Mouse (Mus musculus): ENCODE measurements around the gene Slc4a5. TPM values are rescaled to one million over a fixed set of nuclear protein-coding genes. Genes with fewer than 3 reads are reported as not detected.

Slc4a5 gene
- 5.0 and 5.3 TPM in 2 replicates for polyA plus RNA-seq (2015; fragmentation: Nextera tagmentation; extraction: Ambion mirVana)

DNA sequence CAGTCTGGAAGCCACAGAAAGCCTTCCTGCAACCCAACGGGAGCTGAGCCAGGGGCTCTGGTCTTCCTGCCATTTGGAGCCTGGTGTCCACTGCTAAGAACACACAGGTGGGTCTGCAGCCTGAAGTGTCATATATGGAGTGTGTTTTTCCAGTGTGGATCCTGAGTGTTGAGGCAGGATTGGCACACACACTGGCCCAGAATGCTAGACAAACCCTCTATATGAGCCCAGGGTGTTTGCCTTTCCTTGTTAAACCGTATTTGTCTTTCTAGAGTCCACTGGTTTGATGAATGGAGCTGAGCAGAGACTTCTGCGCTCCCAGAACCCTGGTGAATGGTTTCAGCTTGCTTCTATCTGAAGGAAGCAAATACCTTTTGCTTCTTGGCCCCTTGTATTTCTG, at the start of gene Slc4a5:
TSS of gene Slc4a5 (plus strand) at position 15 of the 400 bp plus-strand sequence.
- Histone ChIP-seq H3K27me3 (replicated peaks; ENCODE audit: insufficient read depth, low read length) (no peaks in the 10 kb centered on the region), H3K36me3 (ENCODE audit: insufficient read depth, low read length) (no peaks in the 10 kb centered on the region), H3K4me2 (replicated peaks; ENCODE audit: low read depth, low read length) (no peak within 1 kb of the TSS), H3K27ac (ENCODE audit: low read length) (no peak within 1 kb of the TSS), H3K9me3 (ENCODE audit: low read length) (no peaks in the 10 kb centered on the region), H3K4me1 (ENCODE audit: insufficient read depth, low read depth, low read length) (no peaks in the 10 kb centered on the region), H3K4me3 (ENCODE audit: low read depth, low read length) (no peak within 1 kb of the TSS), H3K9ac (replicated peaks; ENCODE audit: low read depth) (no peak within 1 kb of the TSS)
- DNase-seq (ENCODE audit: low spot score) (no peak), ATAC-seq (no peak)
- TF ChIP-seq CTCF (IDR thresholded peaks at IDR 0.05) (no peak), EP300 (IDR thresholded peaks at IDR 0.05) (no peak)
- WGBS = 40% methylated on average over 3 of the region's 3 CpGs

DNA sequence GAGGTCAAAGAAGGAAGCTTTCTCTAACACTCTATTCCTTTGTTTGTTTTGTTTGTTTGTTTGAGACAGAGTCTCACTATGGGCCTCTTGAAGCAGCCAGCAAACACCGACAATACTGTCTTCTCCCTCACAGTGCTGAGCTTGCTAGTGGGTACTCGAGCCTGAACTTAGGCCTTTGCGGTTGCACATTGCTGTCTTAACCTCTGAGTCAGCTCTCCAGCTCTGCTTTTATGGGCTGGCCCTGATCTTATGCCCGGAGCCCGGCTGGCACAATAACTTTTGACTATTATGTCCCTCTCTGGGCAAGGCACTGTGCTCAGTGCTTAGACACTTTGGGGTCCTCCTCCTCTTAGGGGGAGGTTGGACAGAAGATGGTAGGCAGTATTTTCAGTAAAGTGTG, 49.8 kb upstream of the Slc4a5 start:
- 56% methylated on average over 5 of the region's 5 CpGs for WGBS
- no peak overlapping the region for H3K9ac ChIP-seq (replicated peaks; ENCODE audit: low read depth)
- no peaks in the 10 kb centered on the region for H3K27me3 ChIP-seq (replicated peaks; ENCODE audit: insufficient read depth, low read length)
- no peak for ATAC-seq
- no peak overlapping the region for H3K4me2 ChIP-seq (replicated peaks; ENCODE audit: low read depth, low read length)
- no peaks in the 10 kb centered on the region for H3K9me3 ChIP-seq (ENCODE audit: low read length)
- H3K27ac ChIP-seq (ENCODE audit: low read length) = no peak overlapping the region
- peaks cover 5% of the 10 kb centered on the region; the same call in 1 of the 2 replicates for H3K4me1 ChIP-seq (ENCODE audit: insufficient read depth, low read depth, low read length)
- DNase-seq (ENCODE audit: low spot score) = peak; percentile 47
- H3K36me3 ChIP-seq (ENCODE audit: insufficient read depth, low read length) = no peaks in the 10 kb centered on the region
- no peak overlapping the region for H3K4me3 ChIP-seq (ENCODE audit: low read depth, low read length)
- TF ChIP-seq CTCF (IDR thresholded peaks at IDR 0.05) = no peak
- TF ChIP-seq EP300 (IDR thresholded peaks at IDR 0.05) = no peak

DNA sequence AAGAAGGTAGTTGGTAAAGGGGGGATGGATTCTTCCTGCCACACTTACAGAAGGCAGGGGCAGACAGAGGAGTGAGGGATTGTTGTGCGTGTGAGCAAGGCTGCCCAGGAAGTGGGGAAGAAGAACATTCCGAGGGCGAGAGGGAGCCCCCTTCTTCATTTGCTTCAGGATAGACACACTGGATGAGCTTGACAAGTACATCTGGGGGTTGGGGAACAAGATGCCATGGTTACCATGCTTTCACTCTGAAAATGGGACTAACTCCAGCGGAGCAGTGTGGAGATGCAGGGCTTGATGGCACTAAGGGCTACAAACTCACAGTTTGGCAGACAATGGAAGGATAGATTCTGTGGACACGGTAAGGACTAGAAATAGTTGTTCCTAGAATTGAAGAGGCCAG, 48.6 kb upstream of the Slc4a5 start:
- no peak for ATAC-seq
- TF ChIP-seq EP300 (IDR thresholded peaks at IDR 0.05) (no peak), CTCF (IDR thresholded peaks at IDR 0.05) (no peak)
- Histone ChIP-seq H3K4me3 (ENCODE audit: low read depth, low read length) (no peak overlapping the region), H3K4me1 (ENCODE audit: insufficient read depth, low read depth, low read length) (peaks cover 5% of the 10 kb centered on the region; the same call in 1 of the 2 replicates), H3K9me3 (ENCODE audit: low read length) (no peaks in the 10 kb centered on the region), H3K4me2 (replicated peaks; ENCODE audit: low read depth, low read length) (no peak overlapping the region), H3K27me3 (replicated peaks; ENCODE audit: insufficient read depth, low read length) (no peaks in the 10 kb centered on the region), H3K27ac (ENCODE audit: low read length) (no peak overlapping the region), H3K36me3 (ENCODE audit: insufficient read depth, low read length) (no peaks in the 10 kb centered on the region), H3K9ac (replicated peaks; ENCODE audit: low read depth) (no peak overlapping the region)
- WGBS = 80% methylated on average over 5 of the region's 5 CpGs
- DNase-seq (ENCODE audit: low spot score) = no peak

DNA sequence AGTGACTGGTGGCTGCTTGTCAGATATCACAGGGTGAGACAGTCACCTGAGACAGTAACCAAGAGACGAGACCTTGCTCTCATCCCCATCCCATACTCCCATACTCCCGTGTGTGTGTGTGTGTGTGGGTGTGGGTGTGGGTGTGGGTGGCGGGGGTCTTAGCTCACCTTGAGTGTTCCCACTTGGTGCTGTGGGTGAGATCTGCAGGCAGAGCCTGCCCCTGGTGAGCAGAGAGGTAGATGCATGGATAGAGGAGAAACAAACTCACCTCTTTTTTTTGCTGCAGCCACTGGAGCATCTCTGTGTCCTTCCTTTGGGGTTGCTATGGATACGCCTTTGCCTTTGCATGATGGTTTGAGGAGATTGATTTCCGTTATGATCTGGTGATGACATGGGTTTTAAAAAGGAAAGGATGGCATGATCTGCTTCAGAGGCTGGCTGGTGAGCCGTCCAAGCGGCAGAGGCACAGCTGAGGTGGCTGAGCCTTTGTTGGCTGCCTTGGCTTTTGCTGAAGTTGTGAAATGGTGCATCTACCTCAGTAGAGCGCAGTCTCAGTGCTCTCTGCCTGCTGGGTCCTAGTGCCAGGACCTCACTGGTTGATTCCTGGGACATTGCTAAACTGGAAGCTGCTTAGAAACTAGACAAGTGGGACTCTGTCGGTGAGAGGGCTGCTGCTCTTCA, 47.2 kb upstream of the Slc4a5 start:
- ATAC-seq (no peak), DNase-seq (ENCODE audit: low spot score) (no peak)
- 69% methylated on average over 9 of the region's 9 CpGs for WGBS

DNA sequence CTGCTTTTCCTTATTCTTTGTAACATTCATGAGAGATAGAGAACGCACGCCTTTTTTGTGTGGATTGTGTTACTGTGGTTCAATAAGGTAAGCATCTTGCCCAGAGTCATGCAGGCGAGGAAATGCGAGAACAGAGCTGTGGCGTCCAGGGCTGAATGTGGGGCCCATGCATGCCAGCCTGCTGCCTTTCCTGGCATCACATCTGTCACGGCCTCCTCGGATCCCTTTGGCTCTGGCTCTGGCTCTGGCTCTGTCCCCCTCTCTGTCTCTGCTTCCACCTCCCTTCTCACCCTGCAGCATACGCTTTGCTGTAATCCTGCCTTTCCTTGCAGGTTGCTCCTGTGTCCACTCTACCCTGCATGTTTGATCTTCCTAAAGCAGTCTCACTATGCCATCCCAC, 43.6 kb upstream of the Slc4a5 start:
- H3K9me3 ChIP-seq (ENCODE audit: low read length) = no peaks in the 10 kb centered on the region
- 84% methylated on average over 8 of the region's 8 CpGs for WGBS
- H3K4me3 ChIP-seq (ENCODE audit: low read depth, low read length) = no peak overlapping the region
- no peak overlapping the region for H3K27ac ChIP-seq (ENCODE audit: low read length)
- no peak for DNase-seq (ENCODE audit: low spot score)
- no peaks in the 10 kb centered on the region for H3K36me3 ChIP-seq (ENCODE audit: insufficient read depth, low read length)
- H3K4me1 ChIP-seq (ENCODE audit: insufficient read depth, low read depth, low read length) = peaks cover 2% of the 10 kb centered on the region; the same call in 1 of the 2 replicates
- H3K4me2 ChIP-seq (replicated peaks; ENCODE audit: low read depth, low read length) = no peak overlapping the region
- no peak overlapping the region for H3K9ac ChIP-seq (replicated peaks; ENCODE audit: low read depth)
- no peak for ATAC-seq
- TF ChIP-seq CTCF (IDR thresholded peaks at IDR 0.05) = no peak
- no peak for TF ChIP-seq EP300 (IDR thresholded peaks at IDR 0.05)
- no peaks in the 10 kb centered on the region for H3K27me3 ChIP-seq (replicated peaks; ENCODE audit: insufficient read depth, low read length)

More for the DNA sequence above, 47.2 kb upstream of the Slc4a5 start:
- no peaks in the 10 kb centered on the region for H3K4me1 ChIP-seq (ENCODE audit: insufficient read depth, low read depth, low read length)
- TF ChIP-seq EP300 (IDR thresholded peaks at IDR 0.05) (no peak), CTCF (IDR thresholded peaks at IDR 0.05) (no peak)
- H3K36me3 ChIP-seq (ENCODE audit: insufficient read depth, low read length) = no peaks in the 10 kb centered on the region
- no peak overlapping the region for H3K27ac ChIP-seq (ENCODE audit: low read length)
- H3K27me3 ChIP-seq (replicated peaks; ENCODE audit: insufficient read depth, low read length) = no peaks in the 10 kb centered on the region
- H3K9ac ChIP-seq (replicated peaks; ENCODE audit: low read depth) = no peak overlapping the region
- no peak overlapping the region for H3K4me2 ChIP-seq (replicated peaks; ENCODE audit: low read depth, low read length)
- no peaks in the 10 kb centered on the region for H3K9me3 ChIP-seq (ENCODE audit: low read length)
- no peak overlapping the region for H3K4me3 ChIP-seq (ENCODE audit: low read depth, low read length)

DNA sequence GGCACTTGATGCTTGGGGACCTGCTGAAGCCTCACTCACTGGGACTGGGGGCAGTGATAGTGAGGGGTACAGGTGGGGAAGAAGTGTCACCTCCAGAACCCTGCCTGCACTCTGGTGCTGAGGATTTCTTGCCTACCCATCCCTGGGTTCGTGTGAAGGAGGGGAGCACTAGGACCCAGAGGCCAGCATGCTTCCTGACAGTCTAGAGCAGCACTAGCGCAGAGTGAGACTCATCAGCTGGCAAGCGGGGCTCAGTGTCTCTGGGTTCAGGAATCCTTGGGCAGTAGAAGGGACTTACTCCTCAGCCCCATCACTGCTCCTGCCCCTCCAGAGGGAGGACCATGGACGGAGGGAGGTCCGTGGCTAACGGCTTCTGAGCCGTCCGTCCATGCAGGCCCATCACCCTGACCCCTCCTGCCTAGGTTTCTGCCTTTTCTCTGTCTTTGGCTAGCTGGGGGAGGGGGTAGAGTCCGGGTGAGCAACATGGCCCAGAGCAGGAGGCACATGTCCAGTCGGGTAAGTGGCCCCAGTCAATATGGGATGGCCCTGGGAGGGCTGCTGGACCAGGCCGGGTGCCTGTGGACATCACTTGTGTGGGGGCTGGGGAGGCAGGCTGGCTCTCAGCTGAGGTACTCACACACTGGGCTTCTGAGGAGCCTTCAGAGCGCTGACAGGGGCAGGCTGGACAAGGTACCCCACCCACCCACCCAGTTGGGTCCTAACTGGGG, 40.1 kb upstream of the Slc4a5 start:
- WGBS = 35% methylated on average over 12 of the region's 12 CpGs
- Histone ChIP-seq H3K4me3 (ENCODE audit: low read depth, low read length) (no peak overlapping the region), H3K4me2 (replicated peaks; ENCODE audit: low read depth, low read length) (peak overlapping the region; percentile 39; the same call in 1 of the 2 replicates), H3K36me3 (ENCODE audit: insufficient read depth, low read length) (peaks cover 13% of the 10 kb centered on the region; the same call in 1 of the 2 replicates), H3K9ac (replicated peaks; ENCODE audit: low read depth) (no peak overlapping the region), H3K27me3 (replicated peaks; ENCODE audit: insufficient read depth, low read length) (no peaks in the 10 kb centered on the region), H3K9me3 (ENCODE audit: low read length) (no peaks in the 10 kb centered on the region), H3K4me1 (ENCODE audit: insufficient read depth, low read depth, low read length) (peaks cover 2% of the 10 kb centered on the region; the same call in 1 of the 2 replicates), H3K27ac (ENCODE audit: low read length) (no peak overlapping the region)
- DNase-seq (ENCODE audit: low spot score) = peak; percentile 39
- ATAC-seq = peak; percentile 67
- TF ChIP-seq EP300 (IDR thresholded peaks at IDR 0.05) (no peak), CTCF (IDR thresholded peaks at IDR 0.05) (no peak)
